Mouse (Mus musculus): ENCODE data around the gene Pms1.
A peak's percentile ranks its signal among the peaks of the same experiment; 100 is the strongest.
"Not testable (repeated sequence)": the region's sequence is repeated elsewhere in the genome, so short reads cannot be mapped to it uniquely, and the experiment has no call there.

Gene Pms1

GRCm38 (mm10) chr1:53296581-53297383 lies at the start of gene Pms1, which contains the start of the genes Ormdl1 and Gm28778:
TSS of gene Pms1 (minus strand) at chr1:53297018.
TSS of gene Ormdl1 (plus strand) at chr1:53297095.
TSS of gene Gm28778 (plus strand) at chr1:53297111.
- DNase-seq (ENCODE audit: low spot score in 2 of 2) = peak; percentile 93 to 96

GRCm38 (mm10) chr1:53341071-53341470 lies 44.3 kb upstream of the Pms1 start:
- no peak for DNase-seq (ENCODE audit: low spot score in 2 of 2)

- DNase-seq (ENCODE audit: low spot score in 2 of 2) = not testable (repeated sequence)
These were observed 40.6 kb upstream of the Pms1 start for GRCm38 (mm10) chr1:53337403-53337802.

GRCm38 (mm10) chr1:53335465-53335864 lies 38.6 kb upstream of the Pms1 start:
- no peak for DNase-seq (ENCODE audit: low spot score in 2 of 2)

- DNase-seq (ENCODE audit: low spot score in 2 of 2) = not testable (repeated sequence)
These were observed 36.7 kb upstream of the Pms1 start for GRCm38 (mm10) chr1:53333527-53333926.

- DNase-seq (ENCODE audit: low spot score in 2 of 2) = no peak
These were observed 28.1 kb upstream of the Pms1 start for GRCm38 (mm10) chr1:53324827-53325494.

GRCm38 (mm10) chr1:53324277-53324676 lies 27.5 kb upstream of the Pms1 start:
- no peak for DNase-seq (ENCODE audit: low spot score in 2 of 2)

- no peak for DNase-seq (ENCODE audit: low spot score in 2 of 2)
These were observed 26.4 kb upstream of the Pms1 start for GRCm38 (mm10) chr1:53323254-53323653.

GRCm38 (mm10) chr1:53321662-53322344 lies 25.0 kb upstream of the Pms1 start:
- DNase-seq (ENCODE audit: low spot score in 2 of 2) = no peak

- peak; percentile 72 to 73 for DNase-seq (ENCODE audit: low spot score in 2 of 2)
These were observed 16.5 kb upstream of the Pms1 start, which contains the start of gene Osgepl1 for GRCm38 (mm10) chr1:53312989-53313967. TSS of gene Osgepl1 (plus strand) at chr1:53313624.

GRCm38 (mm10) chr1:53300506-53300905 lies 3.7 kb upstream of the Pms1 start:
- DNase-seq (ENCODE audit: low spot score in 2 of 2) = no peak

GRCm38 (mm10) chr1:53291197-53291596 lies 5.6 kb downstream of the Pms1 start:
- no peak for DNase-seq (ENCODE audit: low spot score in 2 of 2)

GRCm38 (mm10) chr1:53272646-53273045 lies 24.2 kb downstream of the Pms1 start:
- no peak for DNase-seq (ENCODE audit: low spot score in 2 of 2)

- DNase-seq (ENCODE audit: low spot score in 2 of 2) = no peak
These were observed 26.9 kb downstream of the Pms1 start for GRCm38 (mm10) chr1:53269901-53270300.

- not testable (repeated sequence) for DNase-seq (ENCODE audit: low spot score in 2 of 2)
These were observed 31.7 kb downstream of the Pms1 start for GRCm38 (mm10) chr1:53264958-53265612.

- DNase-seq (ENCODE audit: low spot score in 2 of 2) = no peak
These were observed 70.8 kb downstream of the Pms1 start for GRCm38 (mm10) chr1:53226063-53226462.

- DNase-seq (ENCODE audit: low spot score in 2 of 2) = no peak
These were observed 71.2 kb downstream of the Pms1 start for GRCm38 (mm10) chr1:53225616-53226015.

GRCm38 (mm10) chr1:53224775-53225174 lies 72.0 kb downstream of the Pms1 start:
- DNase-seq (ENCODE audit: low spot score in 2 of 2) = no peak

GRCm38 (mm10) chr1:53210136-53210535 lies 86.7 kb downstream of the Pms1 start:
- no peak for DNase-seq (ENCODE audit: low spot score in 2 of 2)

- DNase-seq (ENCODE audit: low spot score in 2 of 2) = no peak
These were observed 92.9 kb downstream of the Pms1 start for GRCm38 (mm10) chr1:53203902-53204301.

All from urinary bladder, adult 18-20 months (tissue).